ENCODE assay signal across 18 mouse cellular contexts in genomic region chr8:48484143-48484542, GRCm38 (mm10).
DNase-seq lines count a peak whose midpoint lies in the region; ATAC-seq lines count a peak whose summit lies in the region.
"Had no signal": no experiment of that assay in that cellular context is flagged by ENCODE, and none has a peak within 500 bp of the region (broad histone marks: within the 10 kb centered on the region; RNA-seq: fewer than 3 reads in every experiment).

No protein-coding gene starts in this region.

- H3K4me2 ChIP-seq in kidney, embryonic 16.5 days (replicated peaks; ENCODE audit: low read depth, low read length): no peak overlapping the region
- H3K4me2 ChIP-seq: embryonic facial prominence, embryonic 12.5 days; forebrain, embryonic 15.5 days; heart, embryonic 13.5 days; hindbrain, embryonic 14.5 days had no signal

- H3K4me3 ChIP-seq in kidney, embryonic 16.5 days (ENCODE audit: low read length): no peak overlapping the region
- H3K4me3 ChIP-seq: embryonic facial prominence, embryonic 12.5 days; forebrain, embryonic 15.5 days; heart, embryonic 13.5 days had no signal

- H3K9ac ChIP-seq in kidney, embryonic 16.5 days (replicated peaks; ENCODE audit: low read length): no peak overlapping the region
- H3K9ac ChIP-seq: embryonic facial prominence, embryonic 12.5 days; forebrain, embryonic 15.5 days; heart, embryonic 13.5 days; hindbrain, embryonic 14.5 days had no signal

- ATAC-seq in kidney, embryonic 16.5 days (ENCODE audit: low FRiP score, low TSS enrichment): peak; percentile 39; the same call in 1 of the 2 replicates
- ATAC-seq: activated CD4-positive, CD25-positive, alpha-beta regulatory T cell, adult 4 months; forebrain, embryonic 15.5 days had no signal

- H3K27me3 ChIP-seq in kidney, embryonic 16.5 days (ENCODE audit: insufficient read depth, low read length): no peaks in the 10 kb centered on the region
- H3K27me3 ChIP-seq: embryonic facial prominence, embryonic 12.5 days; forebrain, embryonic 15.5 days; heart, embryonic 13.5 days had no signal

- peaks cover 21% of the 10 kb centered on the region for H3K4me1 ChIP-seq in kidney, embryonic 16.5 days (ENCODE audit: insufficient read depth, low read length)

- no peaks in the 10 kb centered on the region for H3K36me3 ChIP-seq in kidney, embryonic 16.5 days (ENCODE audit: insufficient read depth, low read length)
- H3K36me3 ChIP-seq: forebrain, embryonic 15.5 days; heart, embryonic 13.5 days had no signal

- 74% methylated on average over 5 of the region's 5 CpGs for WGBS in kidney, embryonic 16.5 days

- DNase-seq in heart, adult 11 months: peak; percentile 50
- no peak for DNase-seq in heart, adult 18-20 months
- DNase-seq in kidney, postnatal 36 days: no peak
- peak; percentile 28 for DNase-seq in R1 (ENCODE audit: low read depth, low spot score)
- DNase-seq in mesoderm, embryonic 11.5 days (ENCODE audit: low read depth, low spot score): peak; percentile 56
- no peak for DNase-seq in yolk sac, embryonic 10.5 days (ENCODE audit: low spot score)
- DNase-seq: adrenal gland, postnatal 14 days; cerebellum, adult 11-12 months; cerebellum, adult 9-10 months; cerebellum, postnatal 25 days; gastrocnemius, postnatal 14 days; heart, postnatal 36 days had no signal

- no peaks in the 10 kb centered on the region for H3K9me3 ChIP-seq in kidney, embryonic 16.5 days (ENCODE audit: low read length)
- H3K9me3 ChIP-seq: embryonic facial prominence, embryonic 12.5 days; forebrain, embryonic 15.5 days; heart, embryonic 13.5 days had no signal

- H3K27ac ChIP-seq in kidney, embryonic 16.5 days (ENCODE audit: low read length): no peak overlapping the region
- H3K27ac ChIP-seq: forebrain, embryonic 15.5 days; heart, embryonic 13.5 days; hindbrain, embryonic 14.5 days had no signal

Comparison
In these comparisons a context has a peak if more than half of its experiments do, and no peak if none do; other contexts are left out.
1. DNase-seq: peak in heart, adult 11 months (single experiment), R1 (single experiment) and mesoderm, embryonic 11.5 days (single experiment); none in heart, adult 18-20 months (0 of 2), kidney, postnatal 36 days (0 of 2) and yolk sac, embryonic 10.5 days (single experiment).